9 mouse cellular contexts compared by ENCODE assay signal in the genomic region with DNA sequence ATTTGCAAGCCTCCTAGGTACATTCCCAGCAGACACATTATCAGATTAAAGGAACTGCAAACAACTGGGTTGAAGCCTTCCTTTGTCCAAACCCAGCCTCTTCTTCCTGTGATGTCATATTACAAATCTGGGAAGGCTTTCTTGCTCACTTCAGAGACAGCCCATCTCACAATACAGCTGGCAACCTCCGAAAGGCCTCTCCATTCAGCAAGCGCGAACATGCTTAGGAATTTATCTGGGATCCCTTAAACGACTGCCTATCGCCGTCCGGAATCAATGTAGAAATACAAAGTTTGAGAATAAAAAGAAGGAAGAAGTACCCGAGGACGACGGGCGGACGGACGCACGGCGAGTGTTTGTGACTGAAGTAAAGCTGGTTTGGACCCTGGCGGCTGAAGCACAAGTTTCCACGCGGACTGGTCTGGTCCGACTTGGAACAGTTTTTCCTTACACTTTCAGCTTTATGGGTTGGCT. TPM values are rescaled to one million over a fixed set of nuclear protein-coding genes. Genes with fewer than 3 reads are reported as not detected.
DNase-seq lines count a peak whose midpoint lies in the region; ATAC-seq and TF ChIP-seq lines count a peak whose summit lies in the region.
"Had no signal": no experiment of that assay in that cellular context is flagged by ENCODE, and none has a peak within 500 bp of the region (broad histone marks: within the 10 kb centered on the region; RNA-seq: fewer than 3 reads in every experiment).

Lpar6 (plus strand) TSS at position 48 of the 474 bp plus-strand sequence.

- peak within 1 kb of the TSS; percentile 85 for H3K27ac ChIP-seq in bone marrow, adult 2 months (ENCODE audit: control insufficient read depth, insufficient read depth, low read depth, low read length, poor library complexity)
- peak within 1 kb of the TSS; percentile 81 for H3K27ac ChIP-seq in hindbrain, embryonic 16.5 days (ENCODE audit: low read depth, low read length)
- peak within 1 kb of the TSS; percentile 79 for H3K27ac ChIP-seq in midbrain, embryonic 16.5 days (ENCODE audit: low read length)
- H3K27ac ChIP-seq in testis, adult 2 months (ENCODE audit: control insufficient read depth, insufficient read depth, low read depth, low read length) = peak within 1 kb of the TSS; percentile 54

- peak within 1 kb of the TSS; percentile 81 for H3K4me3 ChIP-seq in bone marrow, adult 2 months (replicated peaks; ENCODE audit: control insufficient read depth, low read depth, low read length)
- H3K4me3 ChIP-seq in hindbrain, embryonic 16.5 days (ENCODE audit: low read length) = peak within 1 kb of the TSS; percentile 47
- peak within 1 kb of the TSS; percentile 44 for H3K4me3 ChIP-seq in midbrain, embryonic 16.5 days (ENCODE audit: low read depth, low read length)
- peak within 1 kb of the TSS; percentile 61 for H3K4me3 ChIP-seq in testis, adult 2 months (ENCODE audit: control insufficient read depth, low read depth, low read length)

- H3K36me3 ChIP-seq in hindbrain, embryonic 16.5 days (ENCODE audit: control insufficient read depth, insufficient read depth, low read length) = no peaks in the 10 kb centered on the region
- no peaks in the 10 kb centered on the region for H3K36me3 ChIP-seq in midbrain, embryonic 16.5 days (ENCODE audit: control insufficient read depth, insufficient read depth, low read length)
- H3K36me3 ChIP-seq in testis, adult 2 months (ENCODE audit: control insufficient read depth, insufficient read depth, low read length) = no peaks in the 10 kb centered on the region

- no peaks in the 10 kb centered on the region for H3K27me3 ChIP-seq in hindbrain, embryonic 16.5 days (replicated peaks; ENCODE audit: control insufficient read depth, insufficient read depth, low read length)
- H3K27me3 ChIP-seq in midbrain, embryonic 16.5 days (ENCODE audit: control insufficient read depth, insufficient read depth, low read depth, low read length) = no peaks in the 10 kb centered on the region
- no peaks in the 10 kb centered on the region for H3K27me3 ChIP-seq in testis, adult 2 months (ENCODE audit: control insufficient read depth, insufficient read depth, low read length)

- H3K4me1 ChIP-seq in bone marrow, adult 2 months (ENCODE audit: control insufficient read depth, insufficient read depth, low read length) = no peaks in the 10 kb centered on the region; the same call in 1 of the 2 replicates
- H3K4me1 ChIP-seq in hindbrain, embryonic 16.5 days (ENCODE audit: control insufficient read depth, insufficient read depth, low read depth, low read length) = peaks cover 3% of the 10 kb centered on the region
- H3K4me1 ChIP-seq in midbrain, embryonic 16.5 days (ENCODE audit: control insufficient read depth, insufficient read depth, low read length) = peaks cover 19% of the 10 kb centered on the region
- H3K4me1 ChIP-seq in testis, adult 2 months (ENCODE audit: control insufficient read depth, insufficient read depth, low read length) = no peaks in the 10 kb centered on the region

- H3K4me2 ChIP-seq in hindbrain, embryonic 16.5 days (ENCODE audit: low read length) = peak within 1 kb of the TSS; percentile 62
- H3K4me2 ChIP-seq in midbrain, embryonic 16.5 days (ENCODE audit: low read length) = peak within 1 kb of the TSS; percentile 61

- no peak for TF ChIP-seq POLR2A in bone marrow, adult 2 months (IDR thresholded peaks at IDR 0.05; ENCODE audit: borderline replicate concordance, control insufficient read depth, low read depth, low read length)
- no peak for TF ChIP-seq POLR2A in testis, adult 2 months (IDR thresholded peaks at IDR 0.05; ENCODE audit: control insufficient read depth, low read depth, low read length)

- peak within 1 kb of the TSS; percentile 58 for H3K9ac ChIP-seq in hindbrain, embryonic 16.5 days (ENCODE audit: low read depth, low read length)
- H3K9ac ChIP-seq in midbrain, embryonic 16.5 days (ENCODE audit: low read depth, low read length) = peak within 1 kb of the TSS; percentile 55

- peak; percentile 89 for ATAC-seq in hindbrain, embryonic 16.5 days
- ATAC-seq in midbrain, embryonic 16.5 days = peak; percentile 87

- peak; percentile 12 to 24 for DNase-seq in cerebellum, postnatal 14 days
- no peak for DNase-seq in cerebellum, adult 8-10 months
- DNase-seq in gastrocnemius, adult 18-20 months (ENCODE audit: low spot score) = peak; percentile 56
- peak; percentile 33 for DNase-seq in liver

- no peaks in the 10 kb centered on the region for H3K9me3 ChIP-seq in hindbrain, embryonic 16.5 days (ENCODE audit: control insufficient read depth, low read length)
- H3K9me3 ChIP-seq in midbrain, embryonic 16.5 days (replicated peaks; ENCODE audit: control insufficient read depth, low read length, poor library complexity, severe bottlenecking) = no peaks in the 10 kb centered on the region

- under 1% methylated on average over 19 of the region's 19 CpGs for WGBS in bone marrow, adult 2 months
- 2% methylated on average over 19 of the region's 19 CpGs for WGBS in hindbrain, embryonic 16.5 days
- WGBS in midbrain, embryonic 16.5 days = 2% methylated on average over 19 of the region's 19 CpGs

- TF ChIP-seq CTCF in bone marrow, adult 2 months (IDR thresholded peaks at IDR 0.05; ENCODE audit: control insufficient read depth, insufficient read depth, low read length) = no peak
- TF ChIP-seq CTCF in testis, adult 2 months (IDR thresholded peaks at IDR 0.05; ENCODE audit: control insufficient read depth, insufficient read depth, insufficient replicate concordance, low read depth, low read length) = no peak

RNA-seq across cellular contexts. Expression of gene Lpar6, which starts in this region (rescaled TPM):
- 3.9 and 10.0 TPM in 2 replicates for polyA plus RNA-seq in bone marrow, adult 2 months (2011; ENCODE audit: insufficient read depth, insufficient read length, low replicate concordance, missing spikeins)
- under 1 TPM; 0.39 to 0.97 TPM for total RNA-seq in gastrocnemius, adult 18-20 months (2021)
- 3.6 and 3.7 TPM in 2 replicates for polyA plus RNA-seq in hindbrain, embryonic 16.5 days (2015; fragmentation: Nextera tagmentation; extraction: Ambion mirVana)
- polyA plus RNA-seq in midbrain, embryonic 16.5 days (2015; fragmentation: Nextera tagmentation; extraction: Ambion mirVana) = 2.8 and 3.5 TPM in 2 replicates
- polyA plus RNA-seq in testis, adult 2 months (2012; rRNA removed) = 0.29 and 0.30 TPM in 2 replicates
- total RNA-seq: MEL had no signal

Comparison
In these comparisons a context has a peak if more than half of its experiments do, and no peak if none do; other contexts are left out.
1. Peak in DNase-seq in gastrocnemius, adult 18-20 months; RNA of the gene not detected or under 1 TPM.